Mouse (Mus musculus) heart, adult 2 months (tissue): ENCODE data around the gene P4ha2. TPM values are rescaled to one million over a fixed set of nuclear protein-coding genes. Genes with fewer than 3 reads are reported as not detected.

ENCODE experiments used
- DNase-seq, 2 experiments: peaks; one replicate each; pipeline ENCODE4 v3.0.0; 2021
- H3K27ac ChIP-seq: fragments of 200-600 bp; 2 replicates; pipeline ENCODE4 v1.8.1; 2022
- H3K27me3 ChIP-seq: fragments of 200-500 bp; 2 replicates; pipeline ENCODE4 v1.6.1; 2012; ENCODE audit warnings: mild to moderate bottlenecking, low read length, inconsistent platforms, mixed read lengths; ENCODE audit not compliant: control insufficient read depth, insufficient read depth
- H3K36me3 ChIP-seq: fragments of 200-500 bp; 2 replicates; pipeline ENCODE4 v1.6.1; 2012; ENCODE audit warnings: low read length, inconsistent platforms; ENCODE audit not compliant: control insufficient read depth, insufficient read depth
- H3K4me1 ChIP-seq: fragments of 200-500 bp; 2 replicates; pipeline ENCODE4 v1.6.1; 2011; ENCODE audit warnings: low read length; ENCODE audit not compliant: control insufficient read depth, insufficient read depth
- H3K4me3 ChIP-seq: fragments of 200-600 bp; 2 replicates; pipeline ENCODE4 v1.8.1; 2022
- H3K79me2 ChIP-seq: fragments of 200-500 bp; replicated peaks from 2 replicates; pipeline ENCODE4 v1.6.1; 2012; ENCODE audit warnings: mild to moderate bottlenecking, inconsistent platforms, low read length, moderate library complexity, mixed read lengths; ENCODE audit not compliant: control insufficient read depth, insufficient read depth
- H3K9ac ChIP-seq: fragments of 200-500 bp; 2 replicates; pipeline ENCODE4 v1.6.1; 2012; ENCODE audit warnings: low read depth, mild to moderate bottlenecking, control low read depth, inconsistent platforms, low read length, mixed read lengths
- CTCF ChIP-seq: fragments of 200-600 bp; IDR thresholded peaks from 2 replicates; pipeline ENCODE4 v1.8.1; 2022; ENCODE audit warnings: antibody characterized with exemption, mild to moderate bottlenecking, moderate library complexity
- EP300 ChIP-seq: fragments of 200-500 bp; IDR thresholded peaks from 2 replicates; pipeline ENCODE4 v1.6.1; 2011; ENCODE audit warnings: low read depth, low read length, control low read depth; ENCODE audit not compliant: insufficient read depth
- POLR2A ChIP-seq: fragments of 200-500 bp; IDR thresholded peaks from 2 replicates; pipeline ENCODE4 v1.6.1; 2011; ENCODE audit warnings: mild to moderate bottlenecking, low read depth, low read length, control low read depth; ENCODE audit not compliant: insufficient read depth
- WGBS: fragments of 180-500 bp; shearing (Covaris S2); methylation state at CpG from one replicate; pipeline ENCODE4 v1.1.7; 2018; 5-methylcytosine and 5-hydroxymethylcytosine counted together
- intact Hi-C: fragments of 180-260 bp; cut with DNase I; formaldehyde crosslinking; loops from one replicate; pipeline ENCODE4 v1.15.1; 2025
- polyA plus RNA-seq: library from polyadenylated mRNA; depleted of rRNA; stranded (reverse); fragments of >200 nt; gene quantifications from 2 replicates; pipeline ENCODE4 v1.2.3, GENCODE M21; 2012
- total RNA-seq, 2 experiments: library from RNA; stranded (reverse); gene quantifications; 2 replicates each; pipeline ENCODE4 v1.2.3; 2021

The P4ha2 gene
- total and polyA plus RNA-seq, 3 experiments, result 37.4 to 63.6 (median 59.9) TPM

GRCm38 (mm10) chr11:54056132-54056531 is 43.8 kb upstream of the P4ha2 start:
- WGBS, result 81% methylated on average over 8 of the region's 8 CpGs
- Histone ChIP-seq H3K4me3 (no peak overlapping the region), H3K9ac (no peak overlapping the region), H3K36me3 (no peaks in the 10 kb centered on the region), H3K79me2 (no peaks in the 10 kb centered on the region), H3K4me1 (peaks cover 12% of the 10 kb centered on the region), H3K27me3 (no peaks in the 10 kb centered on the region), H3K27ac (no peak overlapping the region)
- no peak for TF ChIP-seq POLR2A
- TF ChIP-seq EP300, result no peak
- no peak for TF ChIP-seq CTCF
- intact Hi-C loops, result no loop called here
- DNase-seq, result no peak

- no peak for TF ChIP-seq EP300
- TF ChIP-seq CTCF, result no peak
- TF ChIP-seq POLR2A, result no peak
- H3K4me3 ChIP-seq, result no peak overlapping the region
- no peak for DNase-seq
- H3K4me1 ChIP-seq, result peaks cover 17% of the 10 kb centered on the region
- intact Hi-C loops, result no loop called here
- H3K9ac ChIP-seq, result no peak overlapping the region
- 56% methylated on average over 2 of the region's 2 CpGs for WGBS
- H3K27me3 ChIP-seq, result no peaks in the 10 kb centered on the region
- H3K36me3 ChIP-seq, result no peaks in the 10 kb centered on the region
- no peaks in the 10 kb centered on the region for H3K79me2 ChIP-seq
- H3K27ac ChIP-seq, result no peak overlapping the region
Observed at GRCm38 (mm10) chr11:54057428-54057827, 42.5 kb upstream of the P4ha2 start.

GRCm38 (mm10) chr11:54058056-54058617 is 41.8 kb upstream of the P4ha2 start:
- Histone ChIP-seq H3K79me2 (no peaks in the 10 kb centered on the region), H3K27ac (no peak overlapping the region), H3K36me3 (no peaks in the 10 kb centered on the region), H3K27me3 (no peaks in the 10 kb centered on the region), H3K4me3 (no peak overlapping the region), H3K9ac (no peak overlapping the region), H3K4me1 (peaks cover 20% of the 10 kb centered on the region)
- no peak for TF ChIP-seq EP300
- no peak for TF ChIP-seq CTCF
- intact Hi-C loops, result no loop called here
- DNase-seq, result peak in 1 of 2 experiments; percentile 17
- WGBS, result 68% methylated on average over 10 of the region's 10 CpGs

- Histone ChIP-seq H3K27me3 (no peaks in the 10 kb centered on the region), H3K79me2 (no peaks in the 10 kb centered on the region), H3K4me1 (peaks cover 20% of the 10 kb centered on the region), H3K9ac (no peak overlapping the region), H3K36me3 (no peaks in the 10 kb centered on the region), H3K4me3 (no peak overlapping the region), H3K27ac (no peak overlapping the region)
- WGBS, result 45% methylated on average over 6 of the region's 6 CpGs
- intact Hi-C loops, result no loop called here
- peak in 1 of 2 experiments; percentile 28 for DNase-seq
- no peak for TF ChIP-seq POLR2A
- no peak for TF ChIP-seq CTCF
Observed at GRCm38 (mm10) chr11:54058643-54059042, 41.3 kb upstream of the P4ha2 start.

GRCm38 (mm10) chr11:54059526-54059925 is 40.4 kb upstream of the P4ha2 start:
- no peak for TF ChIP-seq CTCF
- TF ChIP-seq POLR2A, result no peak
- TF ChIP-seq EP300, result no peak
- intact Hi-C loops, result no loop called here
- Histone ChIP-seq H3K9ac (no peak overlapping the region), H3K36me3 (no peaks in the 10 kb centered on the region), H3K27ac (peak overlapping the region; percentile 48), H3K4me1 (peaks cover 20% of the 10 kb centered on the region), H3K27me3 (no peaks in the 10 kb centered on the region), H3K79me2 (no peaks in the 10 kb centered on the region), H3K4me3 (no peak overlapping the region)
- WGBS, result 45% methylated on average over 1 of the region's 1 CpGs
- no peak for DNase-seq

- Histone ChIP-seq H3K9ac (no peak overlapping the region), H3K27me3 (no peaks in the 10 kb centered on the region), H3K36me3 (no peaks in the 10 kb centered on the region), H3K79me2 (no peaks in the 10 kb centered on the region), H3K4me1 (peaks cover 20% of the 10 kb centered on the region), H3K4me3 (no peak overlapping the region), H3K27ac (peak overlapping the region; percentile 48)
- intact Hi-C loops, result no loop called here
- TF ChIP-seq POLR2A, result no peak
- no peak for TF ChIP-seq EP300
- no peak for TF ChIP-seq CTCF
- DNase-seq, result peak; percentile 59 to 74
- WGBS, result 49% methylated on average over 9 of the region's 9 CpGs
Observed at GRCm38 (mm10) chr11:54060316-54060715, 39.6 kb upstream of the P4ha2 start.
